Mouse (Mus musculus) midbrain, embryonic 10.5 days (tissue): Measurements from ENCODE around the gene Acoxl. TPM values are rescaled to one million over a fixed set of nuclear protein-coding genes. Genes with fewer than 3 reads are reported as not detected.

Source experiments
- DNase-seq: peaks from one replicate; pipeline ENCODE4 v3.0.0-alpha.2; 2017; ENCODE audit warnings: low spot score
- H3K27ac ChIP-seq: fragments of 300-500 bp; sonication (generic); replicated peaks from 2 replicates; pipeline ENCODE4 v1.5.1; 2016; ENCODE audit warnings: mild to moderate bottlenecking
- H3K27me3 ChIP-seq: fragments of 300-500 bp; sonication (generic); 2 replicates; pipeline ENCODE4 v1.6.1; 2016; ENCODE audit warnings: low read depth, mild to moderate bottlenecking; ENCODE audit not compliant: poor library complexity, severe bottlenecking
- H3K36me3 ChIP-seq: fragments of 300-500 bp; sonication (generic); 2 replicates; pipeline ENCODE4 v1.6.1; 2016; ENCODE audit warnings: mild to moderate bottlenecking, moderate library complexity
- H3K4me1 ChIP-seq: fragments of 300-500 bp; sonication (generic); 2 replicates; pipeline ENCODE4 v1.6.1; 2016
- H3K4me3 ChIP-seq: fragments of 300-500 bp; sonication (generic); 2 replicates; pipeline ENCODE4 v1.5.1; 2016; ENCODE audit warnings: mild to moderate bottlenecking, moderate library complexity
- H3K9me3 ChIP-seq: fragments of 300-500 bp; sonication (generic); replicated peaks from 2 replicates; pipeline ENCODE4 v1.6.1; 2016; ENCODE audit warnings: mild to moderate bottlenecking
- WGBS: fragments of 180-500 bp; shearing (Covaris S2); methylation state at CpG from one replicate; pipeline ENCODE4 v1.1.7; 2016; 5-methylcytosine and 5-hydroxymethylcytosine counted together
- polyA plus RNA-seq: library from polyadenylated mRNA; unstranded; fragments of >200 nt; fragmentation: Nextera tagmentation; extraction: Ambion mirVana; gene quantifications from 2 replicates; pipeline ENCODE4 v1.2.1, GENCODE M21; 2016

The Acoxl gene
- polyA plus RNA-seq, 1 experiment from 2014 or later: 0.05 TPM

DNA sequence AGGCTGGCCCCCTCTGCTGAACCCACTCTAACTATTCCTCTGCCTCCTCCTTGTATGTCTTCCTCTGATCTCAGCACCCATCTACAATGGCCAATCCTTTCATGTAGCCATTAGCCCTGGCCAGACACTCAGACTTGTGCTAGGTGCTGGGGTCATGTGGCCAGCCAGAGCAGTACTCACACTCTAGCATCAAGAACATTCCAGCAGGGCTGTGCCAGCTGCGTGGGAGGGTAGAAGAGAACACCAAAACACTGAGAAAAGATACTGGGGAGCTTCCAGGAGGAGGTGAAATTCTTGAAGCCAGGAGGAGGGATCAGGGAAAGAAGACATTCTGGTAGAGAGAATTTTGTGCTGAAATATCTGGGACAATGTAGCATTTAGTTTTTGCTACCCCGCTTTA lies 226.3 kb downstream of the Acoxl start:
- WGBS: 94% methylated on average over 2 of the region's 2 CpGs
- no peak overlapping the region for H3K4me3 ChIP-seq
- H3K27me3 ChIP-seq: no peaks in the 10 kb centered on the region
- DNase-seq: no peak
- no peaks in the 10 kb centered on the region for H3K36me3 ChIP-seq
- H3K4me1 ChIP-seq: peaks cover 14% of the 10 kb centered on the region
- H3K9me3 ChIP-seq: no peaks in the 10 kb centered on the region
- H3K27ac ChIP-seq: no peak overlapping the region

DNA sequence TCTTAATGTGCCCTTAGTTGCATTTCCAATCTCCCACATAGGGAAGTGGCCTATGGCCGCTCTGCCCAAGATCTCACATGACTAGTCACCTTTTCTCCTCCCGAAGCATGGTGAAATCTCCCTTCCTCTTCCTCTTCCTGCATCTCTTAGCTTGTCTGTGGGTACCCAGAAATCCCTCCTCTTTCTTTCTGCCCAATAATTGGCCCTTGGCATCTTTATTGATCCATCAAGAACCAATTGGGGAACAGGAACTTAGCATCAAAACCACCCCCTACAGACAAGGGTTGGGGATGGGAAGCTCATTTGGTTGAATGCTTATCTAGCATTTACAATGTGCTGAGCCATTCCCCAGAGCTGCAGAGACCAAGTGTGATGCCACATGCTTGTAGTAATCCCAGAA lies 226.9 kb downstream of the Acoxl start:
- H3K4me3 ChIP-seq: no peak overlapping the region

DNA sequence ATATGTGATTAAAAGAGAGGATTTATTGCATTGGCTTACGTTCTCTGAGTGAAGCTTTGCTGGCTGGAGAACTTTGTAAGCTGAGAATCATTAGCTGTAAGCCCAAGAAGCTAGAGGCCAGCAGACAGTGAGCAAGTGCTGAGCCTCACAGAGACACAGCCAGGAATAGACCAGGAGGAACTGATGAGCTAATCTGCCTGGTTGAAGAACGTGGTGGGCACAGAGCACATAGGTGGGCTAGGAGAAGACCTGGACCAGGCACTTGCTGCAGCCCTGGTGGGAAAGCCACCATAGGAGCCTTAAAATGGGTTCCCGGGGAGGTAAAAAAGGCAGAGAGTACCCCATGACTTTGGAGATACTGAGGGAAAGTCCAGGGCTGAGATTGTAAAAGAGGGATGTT lies 228.5 kb downstream of the Acoxl start:
- Histone ChIP-seq H3K9me3 (no peaks in the 10 kb centered on the region), H3K36me3 (no peaks in the 10 kb centered on the region), H3K27ac (no peak overlapping the region), H3K4me1 (peaks cover under 1% of the 10 kb centered on the region; the same call in 1 of the 2 replicates), H3K4me3 (no peak overlapping the region), H3K27me3 (no peaks in the 10 kb centered on the region)
- DNase-seq: no peak
- WGBS: 83% methylated on average over 3 of the region's 3 CpGs

More for the DNA sequence above, 226.9 kb downstream of the Acoxl start:
- Histone ChIP-seq H3K4me1 (peaks cover 10% of the 10 kb centered on the region), H3K9me3 (no peaks in the 10 kb centered on the region), H3K27me3 (no peaks in the 10 kb centered on the region), H3K27ac (no peak overlapping the region), H3K36me3 (no peaks in the 10 kb centered on the region)
- no peak for DNase-seq
- 96% methylated on average over 2 of the region's 2 CpGs for WGBS

DNA sequence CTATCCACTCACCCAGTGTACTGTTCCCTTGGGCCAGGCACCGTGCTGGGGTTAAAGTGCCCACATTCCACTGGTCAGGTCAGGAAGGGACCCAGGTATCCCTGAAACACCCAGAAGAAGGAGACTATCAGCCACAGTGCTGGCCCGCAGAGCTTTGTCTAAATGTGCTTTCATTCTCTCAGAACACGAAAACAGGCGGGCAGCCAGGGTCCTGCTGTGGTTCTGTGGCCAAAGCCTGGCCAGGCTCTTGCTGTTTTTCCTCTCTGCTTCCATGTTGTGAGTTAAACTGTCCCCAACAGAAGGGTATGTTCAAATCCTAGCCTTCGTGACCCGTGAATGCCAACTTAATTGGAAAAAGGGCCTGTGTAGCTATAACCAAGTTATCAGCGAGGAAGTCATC lies 228.9 kb downstream of the Acoxl start:
- Histone ChIP-seq H3K4me3 (no peak overlapping the region), H3K27ac (no peak overlapping the region), H3K27me3 (no peaks in the 10 kb centered on the region), H3K36me3 (no peaks in the 10 kb centered on the region), H3K9me3 (no peaks in the 10 kb centered on the region), H3K4me1 (peaks cover 5% of the 10 kb centered on the region; the same call in 1 of the 2 replicates)
- 88% methylated on average over 7 of the region's 7 CpGs for WGBS
- DNase-seq: no peak

DNA sequence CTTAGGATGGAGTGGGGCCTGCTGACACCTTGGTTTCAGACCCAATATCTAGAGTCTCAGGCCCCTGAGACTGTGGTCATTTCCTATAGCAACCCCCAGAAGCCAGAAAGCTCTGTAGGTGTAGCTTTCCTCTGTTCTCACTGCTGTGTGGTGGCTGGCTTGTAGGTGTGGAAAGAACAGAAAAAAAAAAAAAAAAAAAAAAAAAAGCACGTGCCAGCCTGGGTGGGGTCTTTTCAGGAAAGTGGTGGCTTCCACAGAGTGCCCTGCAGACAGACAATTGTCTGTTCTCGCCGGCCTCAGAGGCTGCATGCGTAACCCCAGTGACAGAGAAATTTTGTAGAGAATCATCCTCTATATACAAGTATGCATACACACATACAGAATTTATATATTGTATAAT lies 229.5 kb downstream of the Acoxl start:
- no peak for DNase-seq
- Histone ChIP-seq H3K9me3 (no peaks in the 10 kb centered on the region), H3K36me3 (no peaks in the 10 kb centered on the region), H3K4me3 (no peak overlapping the region), H3K27me3 (no peaks in the 10 kb centered on the region), H3K27ac (no peak overlapping the region), H3K4me1 (peaks cover 8% of the 10 kb centered on the region; the same call in 1 of the 2 replicates)
- WGBS: 84% methylated on average over 4 of the region's 4 CpGs

DNA sequence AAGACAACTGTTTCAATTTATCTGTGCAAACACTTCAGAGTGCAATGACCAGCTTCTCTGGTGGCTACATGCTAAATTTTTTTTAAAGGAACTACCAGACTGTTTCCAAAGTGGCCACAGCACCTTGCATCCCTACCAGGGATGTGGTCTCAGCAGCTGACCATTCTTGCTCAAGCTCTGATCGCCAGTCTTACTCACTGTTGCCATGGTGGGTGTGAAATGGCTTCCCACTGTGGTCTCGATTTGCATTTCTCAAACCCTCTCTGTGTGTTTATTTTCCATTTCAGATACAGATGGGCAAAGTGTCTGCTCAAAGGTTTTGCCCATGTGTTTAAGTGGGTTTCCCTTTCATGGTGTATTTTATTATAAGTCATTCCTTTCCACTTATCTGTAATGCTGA lies 230.3 kb downstream of the Acoxl start:
- 74% methylated on average over 2 of the region's 2 CpGs for WGBS
- no peak for DNase-seq
- Histone ChIP-seq H3K36me3 (no peaks in the 10 kb centered on the region), H3K4me1 (peaks cover 8% of the 10 kb centered on the region; the same call in 1 of the 2 replicates), H3K27ac (no peak overlapping the region), H3K27me3 (no peaks in the 10 kb centered on the region), H3K4me3 (no peak overlapping the region), H3K9me3 (no peaks in the 10 kb centered on the region)

DNA sequence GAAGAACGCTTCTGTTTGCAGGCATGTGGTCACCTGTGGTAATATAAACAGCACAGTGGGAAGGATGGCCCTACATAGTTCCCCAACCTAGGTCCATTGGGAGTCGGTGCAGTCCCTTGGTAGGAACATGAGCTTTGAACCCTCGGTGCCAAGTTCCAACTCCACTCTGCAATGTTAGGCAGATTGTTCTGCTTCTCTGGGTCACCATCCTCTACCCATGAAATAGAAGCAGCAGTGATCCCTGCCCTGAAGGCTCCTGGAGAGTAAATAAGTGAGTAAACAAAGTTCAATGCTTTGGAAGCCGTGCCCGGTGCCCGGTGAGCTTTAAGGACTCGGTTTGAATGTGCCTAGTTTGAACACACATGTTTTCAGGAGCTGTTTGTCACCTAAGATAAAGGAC lies 233.1 kb downstream of the Acoxl start:
- H3K4me1 ChIP-seq: peaks cover 12% of the 10 kb centered on the region; the same call in 1 of the 2 replicates
- H3K27ac ChIP-seq: no peak overlapping the region
- no peak overlapping the region for H3K4me3 ChIP-seq
- H3K9me3 ChIP-seq: no peaks in the 10 kb centered on the region
- H3K27me3 ChIP-seq: no peaks in the 10 kb centered on the region
- no peaks in the 10 kb centered on the region for H3K36me3 ChIP-seq
- 84% methylated on average over 7 of the region's 7 CpGs for WGBS
- DNase-seq: no peak

DNA sequence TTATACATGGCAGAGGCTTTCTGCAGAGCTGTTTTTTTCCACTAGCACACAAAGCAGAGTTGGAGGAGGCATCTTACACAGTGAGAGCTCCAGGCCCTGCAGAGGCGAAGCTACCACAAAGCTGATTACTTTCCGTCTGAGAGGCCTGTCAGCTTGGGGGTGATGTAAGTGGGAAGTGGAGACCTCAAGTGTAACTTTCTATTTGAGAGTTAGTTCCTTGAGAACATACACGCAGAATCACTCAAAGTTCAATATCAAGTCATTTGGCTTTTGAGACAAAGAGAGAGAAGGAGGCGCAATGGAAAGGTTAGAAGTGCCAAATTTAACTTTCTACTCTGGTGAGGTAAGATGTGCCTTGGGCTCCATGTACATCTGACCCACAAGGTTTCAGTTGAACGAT lies 234.3 kb downstream of the Acoxl start:
- Histone ChIP-seq H3K4me3 (no peak overlapping the region), H3K9me3 (no peaks in the 10 kb centered on the region), H3K4me1 (peaks cover 12% of the 10 kb centered on the region; the same call in 1 of the 2 replicates), H3K27me3 (no peaks in the 10 kb centered on the region), H3K36me3 (no peaks in the 10 kb centered on the region), H3K27ac (no peak overlapping the region)
- no peak for DNase-seq
- 77% methylated on average over 5 of the region's 5 CpGs for WGBS

DNA sequence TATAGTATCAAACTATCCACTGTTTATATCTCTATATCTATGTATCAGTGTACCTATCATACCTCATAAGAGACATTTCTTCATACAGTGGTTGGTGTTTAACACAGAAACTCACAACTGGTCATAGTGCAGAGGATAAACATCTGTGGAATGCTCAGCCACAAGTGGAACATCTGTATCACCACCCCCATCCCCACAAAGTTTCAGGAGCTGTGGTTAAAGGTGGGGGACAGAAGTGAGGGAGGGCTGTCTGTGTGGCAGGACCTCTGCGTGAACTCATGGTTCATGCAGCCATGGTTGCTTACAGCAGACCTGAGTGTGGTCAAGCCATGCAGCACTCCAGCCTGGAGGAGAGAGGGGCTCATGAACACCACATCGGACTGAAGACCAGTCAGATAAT lies 234.9 kb downstream of the Acoxl start:
- Histone ChIP-seq H3K27ac (no peak overlapping the region), H3K4me3 (no peak overlapping the region), H3K36me3 (no peaks in the 10 kb centered on the region), H3K9me3 (no peaks in the 10 kb centered on the region), H3K4me1 (peaks cover 13% of the 10 kb centered on the region; the same call in 1 of the 2 replicates), H3K27me3 (no peaks in the 10 kb centered on the region)
- WGBS: 86% methylated on average over 2 of the region's 2 CpGs
- no peak for DNase-seq

DNA sequence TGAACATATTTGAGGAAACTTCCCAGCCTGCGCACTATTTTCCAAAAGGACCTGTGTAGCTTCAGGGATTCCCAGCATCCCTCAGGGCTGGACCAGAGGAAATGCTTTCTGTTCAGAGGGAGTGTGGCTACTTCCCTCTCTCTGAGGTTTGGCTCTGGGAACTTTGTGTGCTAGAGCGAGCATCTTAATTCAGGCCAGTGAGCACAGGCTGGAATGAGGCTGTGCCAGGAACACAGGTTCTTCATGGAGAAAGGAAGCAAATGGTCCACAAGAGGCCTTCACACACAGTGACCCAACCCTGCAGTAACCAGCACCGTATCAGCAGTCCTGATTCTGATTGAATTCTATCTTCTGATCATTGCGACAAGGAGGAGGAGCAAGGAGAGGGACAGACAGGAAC lies 238.3 kb downstream of the Acoxl start:
- Histone ChIP-seq H3K27me3 (no peaks in the 10 kb centered on the region), H3K4me3 (no peak overlapping the region), H3K36me3 (no peaks in the 10 kb centered on the region), H3K9me3 (no peaks in the 10 kb centered on the region), H3K4me1 (peaks cover 21% of the 10 kb centered on the region; the same call in 1 of the 2 replicates), H3K27ac (no peak overlapping the region)
- 74% methylated on average over 4 of the region's 4 CpGs for WGBS
- DNase-seq: no peak

DNA sequence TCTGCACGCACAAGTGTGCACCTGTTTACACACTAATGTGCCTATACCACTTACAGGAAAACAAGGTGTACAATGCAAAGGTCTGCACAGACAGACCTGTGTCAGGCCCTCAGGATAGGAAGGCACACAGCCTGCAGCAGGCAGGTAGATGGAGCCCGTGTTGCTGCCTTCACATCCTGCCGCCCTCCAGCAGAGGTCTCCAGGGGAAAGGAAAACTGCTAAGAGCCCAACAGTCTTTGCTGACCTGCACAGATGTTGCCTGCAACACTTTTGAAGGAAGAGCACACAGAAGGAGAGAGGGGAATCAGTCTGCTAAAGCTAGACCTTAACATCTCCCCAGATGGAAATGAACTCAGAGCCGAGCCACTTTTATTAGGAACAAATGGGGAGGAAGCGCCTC lies 240.2 kb downstream of the Acoxl start:
- Histone ChIP-seq H3K27ac (no peak overlapping the region), H3K4me3 (no peak overlapping the region), H3K9me3 (no peaks in the 10 kb centered on the region), H3K36me3 (no peaks in the 10 kb centered on the region), H3K4me1 (peaks cover 13% of the 10 kb centered on the region; the same call in 1 of the 2 replicates), H3K27me3 (no peaks in the 10 kb centered on the region)
- peak; percentile 37 for DNase-seq
- WGBS: 46% methylated on average over 5 of the region's 5 CpGs

DNA sequence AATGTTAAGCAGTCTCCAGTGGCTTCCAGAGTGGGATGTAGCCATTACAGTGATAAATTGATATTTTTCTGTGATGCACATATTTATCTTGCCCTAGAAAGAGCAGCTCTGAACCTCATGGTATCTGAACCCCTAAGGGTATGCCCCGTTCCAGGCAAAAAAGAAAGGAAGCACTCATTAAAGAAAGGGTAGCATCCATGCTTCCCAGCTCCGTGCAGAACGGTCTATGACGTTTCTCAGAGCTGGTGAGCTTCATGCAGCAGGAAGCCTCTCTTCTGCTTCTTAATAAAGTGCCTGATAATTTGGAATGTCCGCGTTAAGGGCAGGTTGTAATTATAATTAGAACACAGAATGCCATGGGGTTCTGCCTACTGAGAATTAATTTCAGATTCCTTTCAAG lies 240.6 kb downstream of the Acoxl start:
- H3K4me1 ChIP-seq: peaks cover 13% of the 10 kb centered on the region; the same call in 1 of the 2 replicates
- H3K36me3 ChIP-seq: no peaks in the 10 kb centered on the region
- no peak for DNase-seq
- WGBS: 84% methylated on average over 6 of the region's 6 CpGs
- no peak overlapping the region for H3K27ac ChIP-seq
- no peaks in the 10 kb centered on the region for H3K27me3 ChIP-seq
- H3K4me3 ChIP-seq: no peak overlapping the region
- no peaks in the 10 kb centered on the region for H3K9me3 ChIP-seq

DNA sequence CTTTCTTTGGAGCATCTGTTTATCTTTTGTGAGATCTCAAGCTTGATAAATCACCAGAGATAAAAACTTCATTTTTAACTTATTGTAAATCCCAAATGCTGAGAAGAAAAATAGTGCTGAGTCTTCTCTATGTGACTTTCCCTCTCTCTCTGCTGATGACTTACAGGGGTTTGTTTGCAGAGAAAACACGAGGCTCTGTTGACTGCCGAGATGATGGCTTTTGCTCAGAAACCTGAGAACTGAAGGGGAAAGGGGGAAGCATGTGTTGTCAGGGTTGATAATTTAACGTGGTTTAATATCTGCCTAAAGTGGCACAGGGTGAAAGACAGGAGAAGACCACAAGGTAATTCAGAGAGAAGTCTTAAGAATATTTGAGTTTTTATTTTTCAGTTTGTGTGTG lies 245.2 kb downstream of the Acoxl start:
- Histone ChIP-seq H3K27ac (no peak overlapping the region), H3K9me3 (no peaks in the 10 kb centered on the region), H3K4me3 (no peak overlapping the region), H3K27me3 (no peaks in the 10 kb centered on the region), H3K36me3 (no peaks in the 10 kb centered on the region), H3K4me1 (peaks cover 6% of the 10 kb centered on the region; the same call in 1 of the 2 replicates)
- WGBS: 52% methylated on average over 3 of the region's 3 CpGs
- DNase-seq: no peak

DNA sequence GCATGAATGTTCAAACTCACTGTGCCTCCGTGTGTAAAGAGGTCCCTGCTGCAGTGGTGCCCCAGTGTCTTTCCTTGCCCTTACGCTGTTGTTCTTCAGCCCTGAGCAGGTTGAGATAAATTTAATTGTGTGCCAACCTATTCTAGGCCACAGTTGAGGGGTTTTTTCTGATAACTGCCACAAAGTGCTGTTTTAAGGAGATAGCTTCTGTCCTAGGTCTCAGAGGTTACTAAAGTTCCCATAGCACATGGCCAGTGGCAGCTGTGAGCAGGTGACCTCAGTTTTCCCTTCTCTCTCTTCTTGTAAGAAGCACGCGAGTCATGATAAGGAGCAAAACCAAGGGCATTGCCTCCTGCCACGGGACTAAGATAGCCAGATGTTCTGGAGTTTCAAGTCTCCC lies 245.9 kb downstream of the Acoxl start:
- no peak for DNase-seq
- whole genome bisulfite sequencing: 88% methylated on average over 5 of the region's 5 CpGs
- Histone ChIP-seq H3K27me3 (no peaks in the 10 kb centered on the region), H3K27ac (no peak overlapping the region), H3K36me3 (no peaks in the 10 kb centered on the region), H3K9me3 (no peaks in the 10 kb centered on the region), H3K4me1 (no peaks in the 10 kb centered on the region), H3K4me3 (no peak overlapping the region)
